Mouse (Mus musculus): ENCODE data around the gene Gtf2h1. TPM values are rescaled to one million over a fixed set of nuclear protein-coding genes. Genes with fewer than 3 reads are reported as not detected.

Gene Gtf2h1
- 25.4 and 26.3 TPM in 2 replicates for polyA plus RNA-seq (2015; fragmentation: Nextera tagmentation; extraction: Ambion mirVana)

- Histone ChIP-seq H3K4me2 (peak within 1 kb of the TSS; percentile 96), H3K4me3 (replicated peaks) (peak within 1 kb of the TSS; percentile 97), H3K9ac (peak within 1 kb of the TSS; percentile 77), H3K9me3 (replicated peaks) (no peaks in the 10 kb centered on the region), H3K27ac (replicated peaks) (peak within 1 kb of the TSS; percentile 86), H3K27me3 (no peaks in the 10 kb centered on the region), H3K36me3 (replicated peaks) (peaks cover 19% of the 10 kb centered on the region), H3K4me1 (replicated peaks) (peaks cover 36% of the 10 kb centered on the region)
- peak; percentile 97 for ATAC-seq (ENCODE audit: insufficient read depth)
- WGBS (ENCODE audit: insufficient replicate concordance), result under 1% methylated on average over 75 of the region's 75 CpGs
Observed at GRCm38 (mm10) chr7:46795287-46796205, at the start of gene Gtf2h1, which contains the start of gene Hps5. TSS of gene Gtf2h1 (plus strand) at chr7:46796103. TSS of gene Hps5 (minus strand) at chr7:46796064.

GRCm38 (mm10) chr7:46746381-46746780, 49.5 kb upstream of the Gtf2h1 start:
- no peak overlapping the region for H3K4me2 ChIP-seq
- ATAC-seq (ENCODE audit: insufficient read depth), result no peak
- no peak overlapping the region for H3K27ac ChIP-seq (replicated peaks)
- H3K4me3 ChIP-seq (replicated peaks), result no peak overlapping the region
- no peak overlapping the region for H3K9ac ChIP-seq
- no peaks in the 10 kb centered on the region for H3K9me3 ChIP-seq (replicated peaks)
- H3K36me3 ChIP-seq (replicated peaks), result no peaks in the 10 kb centered on the region
- no peaks in the 10 kb centered on the region for H3K27me3 ChIP-seq
- WGBS (ENCODE audit: insufficient replicate concordance), result 68% methylated on average over 7 of the region's 7 CpGs
- no peaks in the 10 kb centered on the region for H3K4me1 ChIP-seq (replicated peaks)

GRCm38 (mm10) chr7:46748459-46748858, 47.4 kb upstream of the Gtf2h1 start:
- Histone ChIP-seq H3K4me2 (no peak overlapping the region), H3K9ac (no peak overlapping the region), H3K9me3 (replicated peaks) (no peaks in the 10 kb centered on the region), H3K27me3 (no peaks in the 10 kb centered on the region), H3K4me3 (replicated peaks) (no peak overlapping the region), H3K27ac (replicated peaks) (no peak overlapping the region), H3K36me3 (replicated peaks) (no peaks in the 10 kb centered on the region), H3K4me1 (replicated peaks) (no peaks in the 10 kb centered on the region)
- 63% methylated on average over 3 of the region's 3 CpGs for WGBS (ENCODE audit: insufficient replicate concordance)
- no peak for ATAC-seq (ENCODE audit: insufficient read depth)

- no peaks in the 10 kb centered on the region for H3K36me3 ChIP-seq (replicated peaks)
- H3K27me3 ChIP-seq, result no peaks in the 10 kb centered on the region
- no peak within 1 kb of the TSS for H3K4me3 ChIP-seq (replicated peaks)
- H3K9me3 ChIP-seq (replicated peaks), result no peaks in the 10 kb centered on the region
- H3K4me2 ChIP-seq, result no peak within 1 kb of the TSS
- no peak for ATAC-seq (ENCODE audit: insufficient read depth)
- WGBS (ENCODE audit: insufficient replicate concordance), result 65% methylated on average over 3 of the region's 3 CpGs
- no peak within 1 kb of the TSS for H3K27ac ChIP-seq (replicated peaks)
- no peak within 1 kb of the TSS for H3K9ac ChIP-seq
- H3K4me1 ChIP-seq (replicated peaks), result no peaks in the 10 kb centered on the region
Observed at GRCm38 (mm10) chr7:46751490-46751889, 44.4 kb upstream of the Gtf2h1 start, which contains the start of gene Saa2. TSS of gene Saa2 (plus strand) at chr7:46751790.

- H3K4me1 ChIP-seq (replicated peaks), result peaks cover 4% of the 10 kb centered on the region; the same call in 1 of the 2 replicates
- no peak overlapping the region for H3K27ac ChIP-seq (replicated peaks)
- no peaks in the 10 kb centered on the region for H3K27me3 ChIP-seq
- no peak overlapping the region for H3K4me3 ChIP-seq (replicated peaks)
- no peak overlapping the region for H3K9ac ChIP-seq
- WGBS (ENCODE audit: insufficient replicate concordance), result 63% methylated on average over 11 of the region's 11 CpGs
- ATAC-seq (ENCODE audit: insufficient read depth), result no peak
- peaks cover 40% of the 10 kb centered on the region for H3K36me3 ChIP-seq (replicated peaks)
- no peak overlapping the region for H3K4me2 ChIP-seq
- H3K9me3 ChIP-seq (replicated peaks), result no peaks in the 10 kb centered on the region
Observed at GRCm38 (mm10) chr7:46761049-46761795, 34.7 kb upstream of the Gtf2h1 start.

- no peak for ATAC-seq (ENCODE audit: insufficient read depth)
- WGBS (ENCODE audit: insufficient replicate concordance), result 78% methylated on average over 5 of the region's 5 CpGs
- Histone ChIP-seq H3K36me3 (replicated peaks) (peaks cover 44% of the 10 kb centered on the region), H3K27me3 (no peaks in the 10 kb centered on the region), H3K9me3 (replicated peaks) (no peaks in the 10 kb centered on the region), H3K27ac (replicated peaks) (no peak overlapping the region), H3K4me1 (replicated peaks) (peaks cover 4% of the 10 kb centered on the region; the same call in 1 of the 2 replicates), H3K4me3 (replicated peaks) (no peak overlapping the region), H3K9ac (no peak overlapping the region), H3K4me2 (no peak overlapping the region)
Observed at GRCm38 (mm10) chr7:46762601-46763000, 33.3 kb upstream of the Gtf2h1 start.

- Histone ChIP-seq H3K27ac (replicated peaks) (no peak overlapping the region), H3K27me3 (no peaks in the 10 kb centered on the region), H3K4me2 (no peak overlapping the region), H3K9me3 (replicated peaks) (no peaks in the 10 kb centered on the region), H3K36me3 (replicated peaks) (peaks cover 65% of the 10 kb centered on the region), H3K4me1 (replicated peaks) (peaks cover 4% of the 10 kb centered on the region; the same call in 1 of the 2 replicates), H3K4me3 (replicated peaks) (no peak overlapping the region), H3K9ac (no peak overlapping the region)
- ATAC-seq (ENCODE audit: insufficient read depth), result no peak
- 80% methylated on average over 8 of the region's 8 CpGs for WGBS (ENCODE audit: insufficient replicate concordance)
Observed at GRCm38 (mm10) chr7:46764672-46765071, 31.2 kb upstream of the Gtf2h1 start.

- no peaks in the 10 kb centered on the region for H3K4me1 ChIP-seq (replicated peaks)
- no peak overlapping the region for H3K27ac ChIP-seq (replicated peaks)
- H3K4me3 ChIP-seq (replicated peaks), result no peak overlapping the region
- no peak overlapping the region for H3K4me2 ChIP-seq
- H3K27me3 ChIP-seq, result no peaks in the 10 kb centered on the region
- ATAC-seq (ENCODE audit: insufficient read depth), result no peak
- H3K9me3 ChIP-seq (replicated peaks), result no peaks in the 10 kb centered on the region
- peaks cover 66% of the 10 kb centered on the region for H3K36me3 ChIP-seq (replicated peaks)
- H3K9ac ChIP-seq, result no peak overlapping the region
Observed at GRCm38 (mm10) chr7:46767371-46767770, 28.5 kb upstream of the Gtf2h1 start.

- H3K4me2 ChIP-seq, result no peak overlapping the region
- no peak overlapping the region for H3K4me3 ChIP-seq (replicated peaks)
- H3K9ac ChIP-seq, result no peak overlapping the region
- no peaks in the 10 kb centered on the region for H3K4me1 ChIP-seq (replicated peaks)
- no peaks in the 10 kb centered on the region for H3K27me3 ChIP-seq
- ATAC-seq (ENCODE audit: insufficient read depth), result no peak
- 77% methylated on average over 7 of the region's 7 CpGs for WGBS (ENCODE audit: insufficient replicate concordance)
- no peak overlapping the region for H3K27ac ChIP-seq (replicated peaks)
- H3K36me3 ChIP-seq (replicated peaks), result peaks cover 65% of the 10 kb centered on the region
- no peaks in the 10 kb centered on the region for H3K9me3 ChIP-seq (replicated peaks)
Observed at GRCm38 (mm10) chr7:46768451-46768850, 27.5 kb upstream of the Gtf2h1 start.

- Histone ChIP-seq H3K4me1 (replicated peaks) (no peaks in the 10 kb centered on the region), H3K27me3 (no peaks in the 10 kb centered on the region), H3K9me3 (replicated peaks) (no peaks in the 10 kb centered on the region), H3K9ac (no peak overlapping the region), H3K4me3 (replicated peaks) (no peak overlapping the region), H3K27ac (replicated peaks) (no peak overlapping the region), H3K36me3 (replicated peaks) (peaks cover 72% of the 10 kb centered on the region), H3K4me2 (no peak overlapping the region)
- WGBS (ENCODE audit: insufficient replicate concordance), result 47% methylated on average over 4 of the region's 4 CpGs
- ATAC-seq (ENCODE audit: insufficient read depth), result no peak; the same call in 1 of the 2 replicates
Observed at GRCm38 (mm10) chr7:46770706-46771105, 25.2 kb upstream of the Gtf2h1 start.
